Mouse (Mus musculus): ENCODE data around the gene Papola. TPM values are rescaled to one million over a fixed set of nuclear protein-coding genes. Genes with fewer than 3 reads are reported as not detected.
A peak's percentile ranks its signal among the peaks of the same experiment; 100 is the strongest.

Papola gene
- polyA plus RNA-seq, 1 experiment from 2014 or later, result 164 TPM

GRCm38 (mm10) chr12:105862607-105863006 is 78.1 kb downstream of the Papola start:
- ATAC-seq (peak; percentile 55; the same call in 1 of the 2 replicates), DNase-seq (ENCODE audit: low spot score) (no peak)
- Histone ChIP-seq H3K9ac (ENCODE audit: low read length) (no peak overlapping the region), H3K4me1 (ENCODE audit: control insufficient read depth, insufficient read depth, low read length) (peaks cover 11% of the 10 kb centered on the region), H3K27ac (ENCODE audit: low read depth, low read length) (peak overlapping the region; percentile 40; the same call in 1 of the 2 replicates), H3K36me3 (ENCODE audit: control insufficient read depth, insufficient read depth, low read length) (no peaks in the 10 kb centered on the region), H3K9me3 (replicated peaks; ENCODE audit: control insufficient read depth, low read length) (peaks cover 3% of the 10 kb centered on the region; the same call in 1 of the 2 replicates), H3K4me2 (ENCODE audit: low read length) (no peak overlapping the region), H3K27me3 (replicated peaks; ENCODE audit: control insufficient read depth, insufficient read depth, low read length) (no peaks in the 10 kb centered on the region), H3K4me3 (ENCODE audit: low read depth, low read length) (no peak overlapping the region)
- WGBS, result 63% methylated on average over 22 of the region's 22 CpGs

GRCm38 (mm10) chr12:105863436-105863835 is 78.9 kb downstream of the Papola start:
- 94% methylated on average over 11 of the region's 11 CpGs for whole genome bisulfite sequencing
- Histone ChIP-seq H3K27ac (ENCODE audit: low read depth, low read length) (no peak overlapping the region), H3K9ac (ENCODE audit: low read length) (no peak overlapping the region), H3K4me1 (ENCODE audit: control insufficient read depth, insufficient read depth, low read length) (peaks cover 6% of the 10 kb centered on the region; the same call in 1 of the 2 replicates), H3K36me3 (ENCODE audit: control insufficient read depth, insufficient read depth, low read length) (no peaks in the 10 kb centered on the region), H3K4me3 (ENCODE audit: low read depth, low read length) (no peak overlapping the region), H3K4me2 (ENCODE audit: low read length) (no peak overlapping the region), H3K9me3 (replicated peaks; ENCODE audit: control insufficient read depth, low read length) (peaks cover 3% of the 10 kb centered on the region; the same call in 1 of the 2 replicates), H3K27me3 (replicated peaks; ENCODE audit: control insufficient read depth, insufficient read depth, low read length) (no peaks in the 10 kb centered on the region)
- ATAC-seq (no peak), DNase-seq (ENCODE audit: low spot score) (no peak)

GRCm38 (mm10) chr12:105867646-105868045 is 83.2 kb downstream of the Papola start:
- 86% methylated on average over 2 of the region's 2 CpGs for WGBS

DNA sequence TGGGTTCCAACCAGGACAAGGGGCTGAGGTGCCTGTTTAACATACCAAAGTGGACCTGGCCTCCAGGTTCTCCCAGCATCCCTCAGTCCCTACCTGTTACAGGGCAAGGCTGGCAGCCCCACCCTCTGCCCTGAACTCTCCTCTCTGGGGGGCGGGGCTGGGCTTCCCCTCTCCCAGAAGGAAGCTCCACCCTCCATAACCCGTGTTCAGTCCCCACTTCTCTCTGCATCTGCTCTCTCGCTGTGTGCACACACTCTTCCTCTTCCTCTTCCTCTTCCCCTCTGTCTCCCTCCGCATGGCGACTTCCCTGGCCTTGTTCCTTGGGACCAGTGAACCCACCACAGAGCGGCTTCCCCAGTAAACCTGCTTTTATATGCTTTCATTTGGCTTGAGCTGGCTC is 84.7 kb downstream of the Papola start:
- Histone ChIP-seq H3K36me3 (ENCODE audit: control insufficient read depth, insufficient read depth, low read length) (no peaks in the 10 kb centered on the region), H3K9ac (ENCODE audit: low read length) (no peak overlapping the region), H3K4me2 (ENCODE audit: low read length) (no peak overlapping the region), H3K9me3 (replicated peaks; ENCODE audit: control insufficient read depth, low read length) (peaks cover 3% of the 10 kb centered on the region; the same call in 1 of the 2 replicates), H3K27me3 (replicated peaks; ENCODE audit: control insufficient read depth, insufficient read depth, low read length) (no peaks in the 10 kb centered on the region), H3K27ac (ENCODE audit: low read depth, low read length) (no peak overlapping the region; the same call in 1 of the 2 replicates), H3K4me3 (ENCODE audit: low read depth, low read length) (no peak overlapping the region), H3K4me1 (ENCODE audit: control insufficient read depth, insufficient read depth, low read length) (no peaks in the 10 kb centered on the region)
- ATAC-seq (no peak), DNase-seq (ENCODE audit: low spot score) (no peak)
- 27% methylated on average over 6 of the region's 6 CpGs for WGBS

More at GRCm38 (mm10) chr12:105867646-105868045, 83.2 kb downstream of the Papola start:
- DNase-seq (ENCODE audit: low spot score), result no peak
- Histone ChIP-seq H3K9me3 (replicated peaks; ENCODE audit: control insufficient read depth, low read length) (peaks cover 3% of the 10 kb centered on the region; the same call in 1 of the 2 replicates), H3K27me3 (replicated peaks; ENCODE audit: control insufficient read depth, insufficient read depth, low read length) (no peaks in the 10 kb centered on the region), H3K4me2 (ENCODE audit: low read length) (no peak overlapping the region), H3K36me3 (ENCODE audit: control insufficient read depth, insufficient read depth, low read length) (no peaks in the 10 kb centered on the region), H3K4me3 (ENCODE audit: low read depth, low read length) (no peak overlapping the region), H3K27ac (ENCODE audit: low read depth, low read length) (no peak overlapping the region), H3K9ac (ENCODE audit: low read length) (no peak overlapping the region), H3K4me1 (ENCODE audit: control insufficient read depth, insufficient read depth, low read length) (no peaks in the 10 kb centered on the region)
- no peak for ATAC-seq

DNA sequence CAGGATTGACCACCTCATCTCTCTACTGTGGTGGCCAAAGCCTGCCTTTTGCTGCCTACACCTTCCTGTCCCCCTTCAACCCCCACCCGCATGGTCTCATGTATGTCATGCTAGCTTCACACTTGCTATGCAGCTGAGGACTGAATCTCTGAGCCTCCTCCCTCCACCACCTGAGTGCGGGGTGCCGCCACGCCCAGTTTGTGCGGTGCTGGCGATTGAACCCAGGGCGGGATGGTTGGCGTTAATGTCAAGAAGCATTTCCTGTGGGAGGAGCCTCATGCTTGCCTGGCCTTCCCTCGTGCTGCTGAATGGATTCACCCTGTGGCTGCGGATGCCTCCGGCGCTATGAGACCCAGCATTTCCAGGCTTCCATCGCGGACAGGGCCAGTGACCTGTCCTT is 85.2 kb downstream of the Papola start:
- ATAC-seq (no peak), DNase-seq (ENCODE audit: low spot score) (no peak)
- no peak overlapping the region for H3K27ac ChIP-seq (ENCODE audit: low read depth, low read length)
- no peak overlapping the region for H3K4me2 ChIP-seq (ENCODE audit: low read length)
- 30% methylated on average over 14 of the region's 14 CpGs for WGBS
- no peak overlapping the region for H3K9ac ChIP-seq (ENCODE audit: low read length)
- peaks cover 3% of the 10 kb centered on the region; the same call in 1 of the 2 replicates for H3K9me3 ChIP-seq (replicated peaks; ENCODE audit: control insufficient read depth, low read length)
- H3K4me1 ChIP-seq (ENCODE audit: control insufficient read depth, insufficient read depth, low read length), result no peaks in the 10 kb centered on the region
- H3K27me3 ChIP-seq (replicated peaks; ENCODE audit: control insufficient read depth, insufficient read depth, low read length), result no peaks in the 10 kb centered on the region
- H3K36me3 ChIP-seq (ENCODE audit: control insufficient read depth, insufficient read depth, low read length), result no peaks in the 10 kb centered on the region
- H3K4me3 ChIP-seq (ENCODE audit: low read depth, low read length), result no peak overlapping the region

DNA sequence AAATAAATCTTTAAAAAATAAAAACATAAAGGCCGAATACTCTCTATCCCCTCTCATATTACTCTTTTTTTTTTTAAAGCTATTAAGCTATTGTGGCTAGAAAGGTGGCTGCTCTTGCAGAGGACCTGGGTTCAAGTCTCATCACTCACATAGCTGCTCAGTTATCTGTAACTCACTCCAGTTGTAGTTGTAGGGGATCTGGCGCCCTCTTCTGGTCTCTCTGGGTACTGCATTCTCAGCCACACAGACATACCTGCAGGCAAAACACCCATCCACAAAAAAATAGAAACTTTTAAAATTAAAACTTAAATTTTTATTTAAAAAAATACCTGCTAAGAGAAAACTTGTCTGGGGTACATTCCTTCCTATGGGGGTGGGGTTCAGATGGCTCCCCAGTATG is 88.8 kb downstream of the Papola start:
- ATAC-seq, result no peak
- H3K27ac ChIP-seq (ENCODE audit: low read depth, low read length), result no peak overlapping the region
- no peak overlapping the region for H3K4me2 ChIP-seq (ENCODE audit: low read length)
- no peak for DNase-seq (ENCODE audit: low spot score)
- 49% methylated on average over 2 of the region's 2 CpGs for WGBS
- no peaks in the 10 kb centered on the region for H3K36me3 ChIP-seq (ENCODE audit: control insufficient read depth, insufficient read depth, low read length)
- no peaks in the 10 kb centered on the region for H3K9me3 ChIP-seq (replicated peaks; ENCODE audit: control insufficient read depth, low read length)
- H3K4me3 ChIP-seq (ENCODE audit: low read depth, low read length), result no peak overlapping the region
- no peak overlapping the region for H3K9ac ChIP-seq (ENCODE audit: low read length)
- H3K4me1 ChIP-seq (ENCODE audit: control insufficient read depth, insufficient read depth, low read length), result peaks cover 16% of the 10 kb centered on the region
- H3K27me3 ChIP-seq (replicated peaks; ENCODE audit: control insufficient read depth, insufficient read depth, low read length), result no peaks in the 10 kb centered on the region

DNA sequence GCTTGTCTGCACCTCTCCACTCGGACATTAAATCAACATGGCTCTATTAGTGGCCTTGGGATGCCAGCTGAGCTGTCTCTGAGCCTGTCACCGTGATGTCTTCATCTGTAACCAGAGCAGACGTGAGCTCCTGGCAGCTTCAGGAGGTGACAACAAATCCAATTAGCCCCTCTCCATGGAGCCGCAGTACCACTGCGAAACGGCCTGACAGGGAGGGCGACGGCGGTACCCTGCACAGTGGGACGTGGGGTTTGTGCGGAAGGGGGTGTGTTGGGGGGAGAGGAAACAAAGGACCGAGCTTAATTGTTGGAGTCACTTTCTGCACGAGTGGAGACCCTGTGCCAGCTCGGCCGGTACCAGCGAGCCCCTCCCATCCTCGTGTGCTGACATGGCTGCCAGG is 90.6 kb downstream of the Papola start:
- Histone ChIP-seq H3K4me2 (ENCODE audit: low read length) (peak overlapping the region; percentile 15; the same call in 1 of the 2 replicates), H3K4me3 (ENCODE audit: low read depth, low read length) (no peak overlapping the region), H3K27me3 (replicated peaks; ENCODE audit: control insufficient read depth, insufficient read depth, low read length) (no peaks in the 10 kb centered on the region), H3K36me3 (ENCODE audit: control insufficient read depth, insufficient read depth, low read length) (no peaks in the 10 kb centered on the region), H3K9me3 (replicated peaks; ENCODE audit: control insufficient read depth, low read length) (0 out of 2 replicates have a peak, but pooled peaks cover 6% of the 10 kb centered on the region), H3K27ac (ENCODE audit: low read depth, low read length) (peak overlapping the region; percentile 85), H3K4me1 (ENCODE audit: control insufficient read depth, insufficient read depth, low read length) (peaks cover 16% of the 10 kb centered on the region), H3K9ac (ENCODE audit: low read length) (0 out of 2 replicates have a peak overlapping the region, but pooled peaks have one; percentile 1)
- ATAC-seq, result peak; percentile 94
- 3% methylated on average over 17 of the region's 17 CpGs for WGBS
- peak; percentile 91 for DNase-seq (ENCODE audit: low spot score)

DNA sequence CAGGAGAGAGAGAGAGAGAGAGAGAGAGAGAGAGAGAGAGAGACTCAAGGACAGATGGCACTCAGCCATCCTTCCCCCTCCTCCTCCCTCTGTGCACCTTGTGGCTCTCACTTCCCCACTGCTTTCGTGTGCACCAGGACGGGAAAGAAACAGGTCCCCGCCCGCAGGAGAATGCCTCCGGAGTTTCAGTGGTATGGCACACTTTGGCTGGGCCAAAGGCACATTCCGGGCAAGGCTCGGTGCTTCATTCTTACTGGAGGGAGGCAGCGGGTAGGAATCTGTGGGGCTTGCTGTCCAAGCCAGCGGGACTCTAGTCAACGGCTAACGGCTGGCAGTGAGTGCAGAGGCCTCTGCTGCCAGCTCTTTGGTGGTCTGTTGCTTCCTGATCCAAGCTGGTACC is 92.0 kb downstream of the Papola start:
- Histone ChIP-seq H3K9ac (ENCODE audit: low read length) (peak overlapping the region; percentile 26; the same call in 1 of the 2 replicates), H3K4me3 (ENCODE audit: low read depth, low read length) (peak overlapping the region; percentile 10; the same call in 1 of the 2 replicates), H3K36me3 (ENCODE audit: control insufficient read depth, insufficient read depth, low read length) (no peaks in the 10 kb centered on the region), H3K27me3 (replicated peaks; ENCODE audit: control insufficient read depth, insufficient read depth, low read length) (no peaks in the 10 kb centered on the region), H3K9me3 (replicated peaks; ENCODE audit: control insufficient read depth, low read length) (0 out of 2 replicates have a peak, but pooled peaks cover 6% of the 10 kb centered on the region), H3K27ac (ENCODE audit: low read depth, low read length) (peak overlapping the region; percentile 85), H3K4me2 (ENCODE audit: low read length) (peak overlapping the region; percentile 29), H3K4me1 (ENCODE audit: control insufficient read depth, insufficient read depth, low read length) (peaks cover 16% of the 10 kb centered on the region)
- 38% methylated on average over 11 of the region's 11 CpGs for WGBS
- DNase-seq (ENCODE audit: low spot score) (peak; percentile 81), ATAC-seq (peak; percentile 24; the same call in 1 of the 2 replicates)

GRCm38 (mm10) chr12:105876931-105877330 is 92.4 kb downstream of the Papola start:
- Histone ChIP-seq H3K27me3 (replicated peaks; ENCODE audit: control insufficient read depth, insufficient read depth, low read length) (no peaks in the 10 kb centered on the region), H3K9ac (ENCODE audit: low read length) (peak overlapping the region; percentile 26; the same call in 1 of the 2 replicates), H3K4me2 (ENCODE audit: low read length) (peak overlapping the region; percentile 29), H3K36me3 (ENCODE audit: control insufficient read depth, insufficient read depth, low read length) (no peaks in the 10 kb centered on the region), H3K4me1 (ENCODE audit: control insufficient read depth, insufficient read depth, low read length) (peaks cover 16% of the 10 kb centered on the region), H3K27ac (ENCODE audit: low read depth, low read length) (peak overlapping the region; percentile 85), H3K4me3 (ENCODE audit: low read depth, low read length) (peak overlapping the region; percentile 10; the same call in 1 of the 2 replicates), H3K9me3 (replicated peaks; ENCODE audit: control insufficient read depth, low read length) (0 out of 2 replicates have a peak, but pooled peaks cover 6% of the 10 kb centered on the region)
- DNase-seq (ENCODE audit: low spot score), result peak; percentile 41
- 0 out of 2 replicates have a peak, but pooled peaks have one; percentile 0 for ATAC-seq
- 66% methylated on average over 13 of the region's 13 CpGs for WGBS
